Mouse (Mus musculus) bone marrow, adult 2 months (tissue): Measurements from ENCODE around the gene Lias.
A peak's percentile ranks its signal among the peaks of the same experiment; 100 is the strongest.

Experiments used
- CTCF ChIP-seq: fragments of 200-500 bp; IDR thresholded peaks from 2 replicates; pipeline ENCODE4 v1.5.1; 2011; ENCODE audit warnings: low read length, control low read depth; ENCODE audit not compliant: control insufficient read depth, insufficient read depth
- POLR2A ChIP-seq: fragments of 200-500 bp; IDR thresholded peaks from 2 replicates; pipeline ENCODE4 v1.6.1; 2011; ENCODE audit warnings: low read depth, mild to moderate bottlenecking, control low read depth, low read length, borderline replicate concordance; ENCODE audit not compliant: control insufficient read depth

GRCm38 (mm10) chr5:65390648-65391644, at the start of gene Lias, which contains the start of gene Rpl9:
- TF ChIP-seq CTCF (no peak), POLR2A (peak; percentile 81)
